Mouse (Mus musculus) G1E (cell line): Measurements from ENCODE around the gene Tmprss9. TPM values are rescaled to one million over a fixed set of nuclear protein-coding genes. Genes with fewer than 3 reads are reported as not detected.
"Not testable (repeated sequence)": the region's sequence is repeated elsewhere in the genome, so short reads cannot be mapped to it uniquely, and the experiment has no call there.

Source experiments
- ATAC-seq: 2 replicates; pipeline ENCODE4 v1.8.0; 2016; ENCODE audit warnings: mild to moderate bottlenecking; ENCODE audit not compliant: insufficient number of reproducible peaks, poor library complexity, low FRiP score, severe bottlenecking; ENCODE audit errors: extremely low read depth
- DNase-seq: peaks from one replicate; pipeline ENCODE4 v3.0.0; 2012; ENCODE audit warnings: low spot score
- H3K27me3 ChIP-seq: 2 replicates; pipeline ENCODE4 v1.6.1; 2012; ENCODE audit warnings: mild to moderate bottlenecking, low read length, inconsistent platforms; ENCODE audit not compliant: insufficient read depth
- H3K36me3 ChIP-seq: replicated peaks from 2 replicates; pipeline ENCODE3; 2012; ENCODE audit warnings: mild to moderate bottlenecking, inconsistent platforms
- H3K4me1 ChIP-seq: 2 replicates; pipeline ENCODE4 v1.6.1; 2012; ENCODE audit warnings: low read depth, low read length, inconsistent platforms, mixed read lengths; ENCODE audit not compliant: insufficient read depth
- H3K4me3 ChIP-seq: 2 replicates; pipeline ENCODE4 v1.5.1; 2012; ENCODE audit warnings: low read depth, mild to moderate bottlenecking, inconsistent platforms, low read length, moderate library complexity, mixed read lengths
- H3K9me3 ChIP-seq: replicated peaks from 2 replicates; pipeline ENCODE4 v1.6.1; 2012; ENCODE audit warnings: inconsistent platforms
- CTCF ChIP-seq: IDR thresholded peaks from 2 replicates; pipeline ENCODE4 v1.5.1; 2012; ENCODE audit warnings: low read depth, low read length, inconsistent platforms, mixed read lengths
- GATA1 ChIP-seq: IDR thresholded peaks from 2 replicates; pipeline ENCODE4 v1.6.1; 2012; ENCODE audit warnings: borderline replicate concordance, low read length, inconsistent platforms, mixed read lengths
- GATA2 ChIP-seq: IDR thresholded peaks from 2 replicates; pipeline ENCODE4 v1.6.1; 2012; ENCODE audit warnings: low read depth, low read length, inconsistent platforms, borderline replicate concordance
- POLR2AphosphoS5 ChIP-seq: IDR thresholded peaks from 2 replicates; pipeline ENCODE4 v1.6.1; 2012; ENCODE audit warnings: low read depth, low read length, inconsistent platforms; ENCODE audit not compliant: insufficient replicate concordance
- TAL1 ChIP-seq: conservative IDR thresholded peaks from 2 replicates; pipeline ENCODE4 v1.6.1; 2012; ENCODE audit warnings: low read depth, low read length, inconsistent platforms, mixed read lengths
- polyA plus RNA-seq: library from polyadenylated mRNA; stranded (reverse); fragments of >175 nt; gene quantifications from 2 replicates; pipeline ENCODE4 v1.2.3, GENCODE M21; 2012
- total RNA-seq, 2 experiments: library from RNA; stranded (forward) in 1 of 2; stranded (reverse) in 1 of 2; fragments of 200-1000 nt in 1 of 2; fragments of >200 nt in 1 of 2; fragmentation: Nextera tagmentation in 1 of 2; gene quantifications; 2 replicates each; pipeline ENCODE4 v1.2.3; 2014 to 2017

Tmprss9 gene
- total and polyA plus RNA-seq, 3 experiments, result 0.02 to 0.05 TPM; not detected in 1

GRCm38 (mm10) chr10:80826151-80827062 lies 45.2 kb upstream of the Tmprss9 start, which contains the start of gene Oaz1:
Gene Oaz1 (plus strand): TSS chr10:80826656.
- ATAC-seq, result peak; percentile 97
- no peaks in the 10 kb centered on the region for H3K9me3 ChIP-seq
- TF ChIP-seq TAL1, result no peak
- TF ChIP-seq POLR2AphosphoS5, result no peak
- TF ChIP-seq GATA2, result no peak
- no peak for TF ChIP-seq CTCF
- no peak for TF ChIP-seq GATA1
- DNase-seq, result peak; percentile 96
- H3K4me3 ChIP-seq, result peak within 1 kb of the TSS; percentile 77
- peaks cover 61% of the 10 kb centered on the region for H3K4me1 ChIP-seq
- peaks cover 37% of the 10 kb centered on the region for H3K36me3 ChIP-seq
- H3K27me3 ChIP-seq, result no peaks in the 10 kb centered on the region

GRCm38 (mm10) chr10:80827063-80827869 lies 44.4 kb upstream of the Tmprss9 start:
- Histone ChIP-seq H3K9me3 (no peaks in the 10 kb centered on the region), H3K4me1 (peaks cover 65% of the 10 kb centered on the region), H3K4me3 (peak overlapping the region; percentile 77), H3K36me3 (peaks cover 41% of the 10 kb centered on the region), H3K27me3 (peaks cover 2% of the 10 kb centered on the region)
- ATAC-seq (no peak), DNase-seq (no peak)
- TF ChIP-seq GATA2 (no peak), TAL1 (no peak), GATA1 (no peak), POLR2AphosphoS5 (no peak), CTCF (no peak)

- no peak for ATAC-seq
- DNase-seq, result no peak
- Histone ChIP-seq H3K27me3 (peaks cover 4% of the 10 kb centered on the region), H3K36me3 (peaks cover 41% of the 10 kb centered on the region), H3K9me3 (no peaks in the 10 kb centered on the region), H3K4me3 (peak overlapping the region; percentile 77), H3K4me1 (peaks cover 64% of the 10 kb centered on the region)
- no peak for TF ChIP-seq POLR2AphosphoS5
- TF ChIP-seq CTCF, result no peak
- TF ChIP-seq GATA2, result no peak
- no peak for TF ChIP-seq TAL1
- no peak for TF ChIP-seq GATA1
Observed at GRCm38 (mm10) chr10:80827870-80828420, 43.7 kb upstream of the Tmprss9 start.

DNA sequence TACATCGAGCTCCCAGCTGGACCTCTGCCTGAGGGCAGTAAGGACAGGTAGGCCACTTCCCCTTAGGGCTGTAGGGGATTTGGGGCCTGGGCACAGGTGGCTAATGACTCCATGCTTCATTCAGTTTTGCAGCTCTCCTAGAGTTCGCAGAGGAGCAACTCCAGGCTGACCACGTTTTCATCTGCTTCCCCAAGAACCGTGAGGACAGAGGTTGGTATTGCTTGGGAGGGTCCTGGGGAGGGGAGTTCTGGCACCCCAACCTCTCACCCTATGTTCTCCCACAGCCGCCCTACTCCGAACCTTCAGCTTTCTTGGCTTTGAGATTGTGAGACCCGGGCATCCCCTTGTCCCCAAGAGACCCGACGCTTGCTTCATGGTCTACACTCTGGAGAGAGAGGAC lies 43.1 kb upstream of the Tmprss9 start:
- H3K4me1 ChIP-seq, result peaks cover 64% of the 10 kb centered on the region
- peak overlapping the region; percentile 77; the same call in 1 of the 2 replicates for H3K4me3 ChIP-seq
- peaks cover 41% of the 10 kb centered on the region for H3K36me3 ChIP-seq
- H3K9me3 ChIP-seq, ATAC-seq, H3K27me3 ChIP-seq, DNase-seq: not testable (repeated sequence)

DNA sequence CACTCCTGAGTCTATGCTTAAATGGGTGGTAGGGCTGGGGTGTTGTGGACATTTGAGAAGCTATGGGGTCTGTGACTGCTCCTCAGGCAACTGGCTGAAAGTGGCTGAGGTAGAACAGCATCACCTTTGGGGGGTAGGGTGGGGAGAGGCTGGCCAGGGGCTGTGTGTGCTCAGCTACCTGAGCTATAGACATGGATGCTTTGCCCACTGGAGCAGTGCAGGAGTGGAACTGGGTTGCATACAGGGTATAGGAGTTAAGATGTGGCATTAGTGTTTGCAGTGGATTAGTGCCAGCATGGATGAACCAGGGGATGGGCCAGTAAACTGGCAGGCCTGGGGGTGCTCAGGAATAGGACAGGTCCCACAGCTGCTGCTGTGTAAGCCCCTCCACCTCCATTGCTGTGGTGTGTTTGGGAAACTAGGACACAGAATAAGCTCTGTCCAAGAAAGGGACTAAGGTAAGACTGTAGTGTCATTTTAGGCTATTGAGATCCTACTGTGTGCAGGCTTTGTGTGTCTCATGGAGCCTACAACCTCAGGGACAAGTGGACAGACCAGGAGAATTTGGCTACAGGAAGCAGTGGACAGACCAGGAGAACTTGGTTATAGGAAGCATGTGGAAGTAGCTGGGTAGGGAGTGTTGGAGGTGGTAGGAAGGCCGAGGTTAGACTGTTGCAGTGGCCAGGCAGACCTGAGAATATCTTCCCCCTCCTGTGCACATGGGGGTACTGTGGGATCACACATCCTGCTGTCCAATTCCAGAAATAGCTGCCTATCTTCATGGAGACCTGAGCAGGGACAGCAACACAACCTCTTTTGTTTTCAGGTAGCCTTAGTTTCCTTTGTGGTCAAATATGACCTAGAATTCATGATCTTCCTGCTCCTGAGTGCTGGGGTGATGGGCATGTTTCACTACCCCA lies 42.0 kb upstream of the Tmprss9 start:
- no peak overlapping the region for H3K4me3 ChIP-seq
- DNase-seq (no peak), ATAC-seq (no peak)
- TF ChIP-seq GATA1 (no peak), CTCF (no peak), TAL1 (no peak), POLR2AphosphoS5 (no peak), GATA2 (no peak)
- H3K27me3 ChIP-seq, result peaks cover 15% of the 10 kb centered on the region
- H3K9me3 ChIP-seq, result peaks cover 5% of the 10 kb centered on the region
- H3K4me1 ChIP-seq, result peaks cover 57% of the 10 kb centered on the region
- peaks cover 41% of the 10 kb centered on the region for H3K36me3 ChIP-seq

- H3K36me3 ChIP-seq, result peaks cover 41% of the 10 kb centered on the region
- DNase-seq (peak; percentile 54), ATAC-seq (no peak; the same call in 1 of the 2 replicates)
- H3K9me3 ChIP-seq, result peaks cover 18% of the 10 kb centered on the region
- TF ChIP-seq GATA1, result no peak
- TF ChIP-seq POLR2AphosphoS5, result no peak
- no peak for TF ChIP-seq GATA2
- TF ChIP-seq CTCF, result no peak
- TF ChIP-seq TAL1, result no peak
- H3K4me1 ChIP-seq, result peaks cover 55% of the 10 kb centered on the region
- H3K4me3 ChIP-seq, result no peak overlapping the region
- peaks cover 30% of the 10 kb centered on the region for H3K27me3 ChIP-seq
Observed at GRCm38 (mm10) chr10:80831136-80831535, 40.5 kb upstream of the Tmprss9 start.
